In genomic region chr2:169792706-169793105, GRCm38 (mm10) we compare ENCODE assay signal across 15 mouse cellular contexts.
DNase-seq lines count a peak whose midpoint lies in the region; ATAC-seq and TF ChIP-seq lines count a peak whose summit lies in the region.
"Had no signal": no experiment of that assay in that cellular context is flagged by ENCODE, and none has a peak within 500 bp of the region (broad histone marks: within the 10 kb centered on the region; RNA-seq: fewer than 3 reads in every experiment).

No protein-coding gene starts in this region.

- H3K9ac ChIP-seq in hindbrain, embryonic 12.5 days: no peak overlapping the region
- no peak overlapping the region for H3K9ac ChIP-seq in hindbrain, embryonic 11.5 days (ENCODE audit: low read depth, low read length)
- H3K9ac ChIP-seq in lung, embryonic 14.5 days: no peak overlapping the region
- no peak overlapping the region for H3K9ac ChIP-seq in hindbrain, embryonic 15.5 days
- H3K9ac ChIP-seq: liver, postnatal 0 days had no signal

- no peaks in the 10 kb centered on the region for H3K27me3 ChIP-seq in hindbrain, embryonic 12.5 days
- H3K27me3 ChIP-seq in hindbrain, embryonic 11.5 days (ENCODE audit: control insufficient read depth, insufficient read depth, low read length): no peaks in the 10 kb centered on the region
- H3K27me3 ChIP-seq in lung, embryonic 14.5 days (ENCODE audit: insufficient read depth, low read length): no peaks in the 10 kb centered on the region
- H3K27me3 ChIP-seq in hindbrain, embryonic 15.5 days: no peaks in the 10 kb centered on the region

- ATAC-seq in hindbrain, embryonic 12.5 days (ENCODE audit: low FRiP score): peak; percentile 63; the same call in 1 of the 2 replicates
- ATAC-seq in hindbrain, embryonic 11.5 days (ENCODE audit: low FRiP score): no peak
- ATAC-seq in lung, embryonic 14.5 days (ENCODE audit: insufficient read depth): no peak
- ATAC-seq in hindbrain, embryonic 15.5 days (ENCODE audit: low FRiP score, low read depth): no peak
- ATAC-seq: liver, postnatal 0 days had no signal

- intact Hi-C loops in left cerebral cortex, postnatal 14 days (cut with DNase I): no loop called here

- DNase-seq in hindbrain, embryonic 11.5 days (ENCODE audit: low spot score): no peak
- DNase-seq in lung, embryonic 14.5 days: peak; percentile 25
- no peak for DNase-seq in lung, adult 18-20 months
- DNase-seq in cerebellum, adult 11-12 months: no peak
- DNase-seq in left cerebral cortex, postnatal 14 days (ENCODE audit: low spot score in 2 of 2): no peak
- DNase-seq: cerebellum, adult 2 months; gastrocnemius, postnatal 25 days; kidney, postnatal 36 days; liver, postnatal 0 days; lung, postnatal 4 days; right cerebral cortex, postnatal 25 days had no signal

- peaks cover 36% of the 10 kb centered on the region for H3K4me1 ChIP-seq in hindbrain, embryonic 12.5 days
- 0 out of 2 replicates have a peak, but pooled peaks cover 3% of the 10 kb centered on the region for H3K4me1 ChIP-seq in hindbrain, embryonic 11.5 days (replicated peaks; ENCODE audit: control insufficient read depth, insufficient read depth, low read length)
- peaks cover 21% of the 10 kb centered on the region for H3K4me1 ChIP-seq in lung, embryonic 14.5 days (ENCODE audit: insufficient read depth)
- peaks cover 29% of the 10 kb centered on the region for H3K4me1 ChIP-seq in hindbrain, embryonic 15.5 days (replicated peaks)

- H3K4me3 ChIP-seq in hindbrain, embryonic 12.5 days: no peak overlapping the region
- no peak overlapping the region for H3K4me3 ChIP-seq in hindbrain, embryonic 11.5 days (ENCODE audit: low read depth, low read length)
- no peak overlapping the region for H3K4me3 ChIP-seq in lung, embryonic 14.5 days (ENCODE audit: low read depth, low read length)
- no peak overlapping the region for H3K4me3 ChIP-seq in hindbrain, embryonic 15.5 days

- 22% methylated on average over 3 of the region's 3 CpGs for WGBS in hindbrain, embryonic 12.5 days
- WGBS in hindbrain, embryonic 11.5 days: 26% methylated on average over 3 of the region's 3 CpGs
- WGBS in lung, embryonic 14.5 days: 29% methylated on average over 3 of the region's 3 CpGs
- 24% methylated on average over 3 of the region's 3 CpGs for WGBS in hindbrain, embryonic 15.5 days

- no peaks in the 10 kb centered on the region for H3K36me3 ChIP-seq in hindbrain, embryonic 12.5 days
- no peaks in the 10 kb centered on the region for H3K36me3 ChIP-seq in hindbrain, embryonic 11.5 days (ENCODE audit: control insufficient read depth, insufficient read depth, low read length)
- no peaks in the 10 kb centered on the region for H3K36me3 ChIP-seq in lung, embryonic 14.5 days (ENCODE audit: insufficient read depth)
- H3K36me3 ChIP-seq in hindbrain, embryonic 15.5 days: no peaks in the 10 kb centered on the region

- H3K9me3 ChIP-seq in hindbrain, embryonic 12.5 days (replicated peaks): no peaks in the 10 kb centered on the region
- no peaks in the 10 kb centered on the region for H3K9me3 ChIP-seq in hindbrain, embryonic 11.5 days (ENCODE audit: control insufficient read depth, low read length)
- H3K9me3 ChIP-seq in lung, embryonic 14.5 days (ENCODE audit: low read depth, low read length): no peaks in the 10 kb centered on the region
- no peaks in the 10 kb centered on the region for H3K9me3 ChIP-seq in hindbrain, embryonic 15.5 days

- H3K4me2 ChIP-seq in hindbrain, embryonic 12.5 days (replicated peaks): no peak overlapping the region
- H3K4me2 ChIP-seq in hindbrain, embryonic 11.5 days (replicated peaks; ENCODE audit: low read depth, low read length): no peak overlapping the region
- H3K4me2 ChIP-seq in lung, embryonic 14.5 days: no peak overlapping the region
- H3K4me2 ChIP-seq in hindbrain, embryonic 15.5 days: no peak overlapping the region
- H3K4me2 ChIP-seq: heart, embryonic 11.5 days; midbrain, embryonic 11.5 days had no signal

- no peak for TF ChIP-seq CTCF in lung, embryonic 14.5 days (IDR thresholded peaks at IDR 0.05; ENCODE audit: low read depth)

- peak overlapping the region; percentile 46 for H3K27ac ChIP-seq in hindbrain, embryonic 12.5 days
- no peak overlapping the region for H3K27ac ChIP-seq in hindbrain, embryonic 11.5 days (ENCODE audit: low read depth, low read length)
- no peak overlapping the region for H3K27ac ChIP-seq in lung, embryonic 14.5 days (ENCODE audit: low read depth)
- peak overlapping the region; percentile 54; the same call in 1 of the 2 replicates for H3K27ac ChIP-seq in hindbrain, embryonic 15.5 days (replicated peaks)

Comparison
In these comparisons a context has a peak if more than half of its experiments do, and no peak if none do; other contexts are left out.
1. H3K27ac ChIP-seq: peak in hindbrain, embryonic 12.5 days (single experiment) and hindbrain, embryonic 15.5 days (single experiment); none in hindbrain, embryonic 11.5 days (single experiment) and lung, embryonic 14.5 days (single experiment).